17 mouse cellular contexts compared by ENCODE assay signal in genomic region chr5:5359370-5359769, GRCm38 (mm10).
DNase-seq lines count a peak whose midpoint lies in the region; ATAC-seq and TF ChIP-seq lines count a peak whose summit lies in the region.
"Had no signal": no experiment of that assay in that cellular context is flagged by ENCODE, and none has a peak within 500 bp of the region (broad histone marks: within the 10 kb centered on the region; RNA-seq: fewer than 3 reads in every experiment).

No protein-coding gene starts in this region.

- TF ChIP-seq EP300 in heart, postnatal 0 days (IDR thresholded peaks at IDR 0.05; ENCODE audit: low read depth) = no peak
- TF ChIP-seq EP300 in liver, postnatal 0 days (IDR thresholded peaks at IDR 0.05; ENCODE audit: low read depth) = no peak

- WGBS in heart, postnatal 0 days = 98% methylated on average over 5 of the region's 5 CpGs
- 91% methylated on average over 5 of the region's 5 CpGs for WGBS in heart, embryonic 11.5 days (ENCODE audit: insufficient replicate concordance)
- WGBS in liver, postnatal 0 days (ENCODE audit: insufficient replicate concordance) = 85% methylated on average over 5 of the region's 5 CpGs
- 87% methylated on average over 5 of the region's 5 CpGs for WGBS in liver, embryonic 12.5 days (ENCODE audit: insufficient replicate concordance)
- WGBS in hindbrain, embryonic 10.5 days = 96% methylated on average over 5 of the region's 5 CpGs

- H3K4me2 ChIP-seq in heart, postnatal 0 days (ENCODE audit: low read depth, low read length) = no peak overlapping the region
- no peak overlapping the region for H3K4me2 ChIP-seq in heart, embryonic 11.5 days
- no peak overlapping the region for H3K4me2 ChIP-seq in liver, postnatal 0 days (ENCODE audit: low read depth, low read length)
- H3K4me2 ChIP-seq in liver, embryonic 12.5 days = no peak overlapping the region
- H3K4me2 ChIP-seq: heart, embryonic 15.5 days; hindbrain, embryonic 15.5 days; stomach, embryonic 15.5 days had no signal

- no peak for DNase-seq in heart, postnatal 0 days (ENCODE audit: low spot score)
- no peak for DNase-seq in liver, postnatal 0 days
- DNase-seq in A20 (ENCODE audit: low read depth, low spot score) (peak; percentile 45), R1 (ENCODE audit: low read depth, low spot score) (peak; percentile 64)
- DNase-seq in hindbrain, embryonic 10.5 days (ENCODE audit: low spot score) = no peak
- no peak for DNase-seq in spleen, postnatal 36 days (ENCODE audit: low spot score in 2 of 2)
- DNase-seq: adrenal gland, adult 2 months; cerebellum, adult 2 months; layer of hippocampus, adult 9-11 months; retina, postnatal 1 day; thymus, postnatal 4 days had no signal

- H3K4me3 ChIP-seq in heart, postnatal 0 days (ENCODE audit: low read depth, low read length) = no peak overlapping the region
- H3K4me3 ChIP-seq in heart, embryonic 11.5 days (ENCODE audit: low read depth, low read length) = no peak overlapping the region
- no peak overlapping the region for H3K4me3 ChIP-seq in liver, postnatal 0 days (ENCODE audit: low read depth, low read length)
- no peak overlapping the region for H3K4me3 ChIP-seq in liver, embryonic 12.5 days
- H3K4me3 ChIP-seq in hindbrain, embryonic 10.5 days = no peak overlapping the region
- H3K4me3 ChIP-seq: erythroblast, embryonic 14.5 days; heart, embryonic 15.5 days; hindbrain, embryonic 15.5 days; stomach, embryonic 15.5 days had no signal

- H3K4me1 ChIP-seq in heart, postnatal 0 days (ENCODE audit: control insufficient read depth, insufficient read depth) = peaks cover 8% of the 10 kb centered on the region
- peaks cover 11% of the 10 kb centered on the region for H3K4me1 ChIP-seq in heart, embryonic 11.5 days (ENCODE audit: control insufficient read depth, insufficient read depth, low read length)
- H3K4me1 ChIP-seq in liver, postnatal 0 days (ENCODE audit: insufficient read depth) = no peaks in the 10 kb centered on the region
- H3K4me1 ChIP-seq in liver, embryonic 12.5 days = no peaks in the 10 kb centered on the region
- H3K4me1 ChIP-seq in hindbrain, embryonic 10.5 days (replicated peaks) = peaks cover 3% of the 10 kb centered on the region; the same call in 1 of the 2 replicates
- H3K4me1 ChIP-seq: hindbrain, embryonic 15.5 days had no signal

- no peak for ATAC-seq in heart, postnatal 0 days (ENCODE audit: insufficient read depth, low read depth)
- ATAC-seq in heart, embryonic 11.5 days (replicated peaks; ENCODE audit: insufficient number of reproducible peaks, low FRiP score, low TSS enrichment) = no peak
- no peak for ATAC-seq in liver, postnatal 0 days
- ATAC-seq in liver, embryonic 12.5 days = no peak

- H3K27me3 ChIP-seq in heart, postnatal 0 days (ENCODE audit: control insufficient read depth, insufficient read depth, low read length) = no peaks in the 10 kb centered on the region
- no peaks in the 10 kb centered on the region for H3K27me3 ChIP-seq in heart, embryonic 11.5 days (ENCODE audit: control insufficient read depth, insufficient read depth, low read length)
- H3K27me3 ChIP-seq in liver, postnatal 0 days (ENCODE audit: insufficient read depth, low read length) = no peaks in the 10 kb centered on the region
- H3K27me3 ChIP-seq in liver, embryonic 12.5 days (replicated peaks) = no peaks in the 10 kb centered on the region
- H3K27me3 ChIP-seq in hindbrain, embryonic 10.5 days (ENCODE audit: insufficient read depth, poor library complexity, severe bottlenecking) = no peaks in the 10 kb centered on the region
- H3K27me3 ChIP-seq: heart, embryonic 15.5 days; hindbrain, embryonic 15.5 days; stomach, embryonic 15.5 days had no signal

- H3K27ac ChIP-seq in heart, postnatal 0 days (ENCODE audit: low read depth) = no peak overlapping the region
- no peak overlapping the region for H3K27ac ChIP-seq in heart, embryonic 11.5 days (ENCODE audit: low read depth, low read length)
- H3K27ac ChIP-seq in liver, postnatal 0 days (ENCODE audit: low read depth) = no peak overlapping the region
- no peak overlapping the region for H3K27ac ChIP-seq in liver, embryonic 12.5 days
- H3K27ac ChIP-seq in hindbrain, embryonic 10.5 days = no peak overlapping the region
- H3K27ac ChIP-seq: heart, embryonic 15.5 days; hindbrain, embryonic 15.5 days; stomach, embryonic 15.5 days had no signal

- no peaks in the 10 kb centered on the region for H3K36me3 ChIP-seq in heart, postnatal 0 days (replicated peaks; ENCODE audit: control insufficient read depth, insufficient read depth, low read length)
- no peaks in the 10 kb centered on the region for H3K36me3 ChIP-seq in heart, embryonic 11.5 days (ENCODE audit: control insufficient read depth, insufficient read depth, low read length)
- H3K36me3 ChIP-seq in liver, postnatal 0 days (replicated peaks; ENCODE audit: insufficient read depth, low read length) = no peaks in the 10 kb centered on the region
- no peaks in the 10 kb centered on the region; the same call in 1 of the 2 replicates for H3K36me3 ChIP-seq in liver, embryonic 12.5 days
- H3K36me3 ChIP-seq in hindbrain, embryonic 10.5 days = peaks cover 19% of the 10 kb centered on the region
- H3K36me3 ChIP-seq: heart, embryonic 15.5 days; hindbrain, embryonic 15.5 days; stomach, embryonic 15.5 days had no signal

- 0 out of 2 replicates have a peak, but pooled peaks cover 7% of the 10 kb centered on the region for H3K9me3 ChIP-seq in heart, postnatal 0 days (replicated peaks; ENCODE audit: control insufficient read depth, low read length)
- peaks cover 3% of the 10 kb centered on the region; the same call in 1 of the 2 replicates for H3K9me3 ChIP-seq in heart, embryonic 11.5 days (replicated peaks; ENCODE audit: control insufficient read depth, low read length)
- no peaks in the 10 kb centered on the region for H3K9me3 ChIP-seq in liver, postnatal 0 days (ENCODE audit: low read length)
- H3K9me3 ChIP-seq in liver, embryonic 12.5 days (replicated peaks) = peaks cover 3% of the 10 kb centered on the region; the same call in 1 of the 2 replicates
- H3K9me3 ChIP-seq in hindbrain, embryonic 10.5 days = 0 out of 2 replicates have a peak, but pooled peaks cover 5% of the 10 kb centered on the region
- H3K9me3 ChIP-seq: heart, embryonic 15.5 days; hindbrain, embryonic 15.5 days; stomach, embryonic 15.5 days had no signal

- H3K9ac ChIP-seq in heart, postnatal 0 days (replicated peaks; ENCODE audit: low read depth, low read length) = no peak overlapping the region
- H3K9ac ChIP-seq in heart, embryonic 11.5 days (ENCODE audit: low read depth, low read length) = no peak overlapping the region
- H3K9ac ChIP-seq in liver, postnatal 0 days (replicated peaks) = no peak overlapping the region
- no peak overlapping the region for H3K9ac ChIP-seq in liver, embryonic 12.5 days
- H3K9ac ChIP-seq: heart, embryonic 15.5 days; hindbrain, embryonic 15.5 days; stomach, embryonic 15.5 days had no signal

- peak; percentile 11; the same call in 1 of the 2 replicates for TF ChIP-seq CTCF in heart, postnatal 0 days (IDR thresholded peaks at IDR 0.05; ENCODE audit: low read depth)
- peak; percentile 43 for TF ChIP-seq CTCF in liver, postnatal 0 days (IDR thresholded peaks at IDR 0.05; ENCODE audit: low read depth)

Comparison
In these comparisons a context has a peak if more than half of its experiments do, and no peak if none do; other contexts are left out.
1. DNase-seq: peak in A20 (single experiment) and R1 (single experiment); none in heart, postnatal 0 days (single experiment), liver, postnatal 0 days (single experiment), hindbrain, embryonic 10.5 days (single experiment) and spleen, postnatal 36 days (0 of 2).